Mouse (Mus musculus) liver, postnatal 0 days (tissue): ENCODE results near the gene Apobec1.

ENCODE experiments used
- CTCF ChIP-seq: sonication (generic); IDR thresholded peaks from 2 replicates; pipeline ENCODE4 v1.5.1; 2016; ENCODE audit warnings: antibody characterized with exemption, low read depth
- EP300 ChIP-seq: IDR thresholded peaks from 2 replicates; pipeline ENCODE4 v1.6.1; 2016; ENCODE audit warnings: antibody characterized with exemption, low read depth, mild to moderate bottlenecking

- no peak for TF ChIP-seq CTCF
- TF ChIP-seq EP300 = no peak
Measured at GRCm38 (mm10) chr6:122531466-122532174, 70.6 kb downstream of the Apobec1 start.
